Mouse (Mus musculus) lung, embryonic 16.5 days (tissue): ENCODE data around the gene Iqcd. TPM values are rescaled to one million over a fixed set of nuclear protein-coding genes. Genes with fewer than 3 reads are reported as not detected.

Experiments used
- ATAC-seq: fragments of 200-750 bp; cut with Nextera tagmentation; 2 replicates; pipeline ENCODE4 v1.8.0; 2017; ENCODE audit warnings: low read depth, mild to moderate bottlenecking, moderate library complexity
- H3K27ac ChIP-seq: fragments of 300-500 bp; sonication (generic); 2 replicates; pipeline ENCODE4 v1.5.1; 2014; ENCODE audit warnings: mild to moderate bottlenecking, control low read depth, low read length
- H3K27me3 ChIP-seq: fragments of 300-500 bp; sonication (generic); 2 replicates; pipeline ENCODE4 v1.6.1; 2014; ENCODE audit warnings: low read depth, low read length, mixed read lengths; ENCODE audit not compliant: control insufficient read depth, insufficient read depth
- H3K36me3 ChIP-seq: fragments of 300-500 bp; sonication (generic); 2 replicates; pipeline ENCODE4 v1.6.1; 2014; ENCODE audit warnings: low read length; ENCODE audit not compliant: control insufficient read depth, insufficient read depth
- H3K4me1 ChIP-seq: fragments of 300-500 bp; sonication (generic); replicated peaks from 2 replicates; pipeline ENCODE4 v1.6.1; 2014; ENCODE audit warnings: low read length, mixed read lengths; ENCODE audit not compliant: control insufficient read depth, insufficient read depth
- H3K4me2 ChIP-seq: fragments of 300-500 bp; sonication (generic); 2 replicates; pipeline ENCODE4 v1.6.1; 2014; ENCODE audit warnings: low read depth, low read length, control low read depth
- H3K4me3 ChIP-seq: fragments of 300-500 bp; sonication (generic); 2 replicates; pipeline ENCODE4 v1.5.1; 2014; ENCODE audit warnings: mild to moderate bottlenecking, low read length, control low read depth
- H3K9ac ChIP-seq: fragments of 300-500 bp; sonication (generic); 2 replicates; pipeline ENCODE4 v1.6.1; 2014; ENCODE audit warnings: low read length, control low read depth
- H3K9me3 ChIP-seq: fragments of 300-500 bp; sonication (generic); 2 replicates; pipeline ENCODE4 v1.6.1; 2016; ENCODE audit warnings: low read length; ENCODE audit not compliant: control insufficient read depth
- WGBS: fragments of 180-500 bp; shearing (Covaris S2); extraction: QIAGEN DNeasy Blood & Tissue Kit; methylation state at CpG from one replicate; pipeline ENCODE4 v1.1.7; 2014; 5-methylcytosine and 5-hydroxymethylcytosine counted together
- polyA plus RNA-seq: library from polyadenylated mRNA; unstranded; fragments of >200 nt; fragmentation: Nextera tagmentation; extraction: Ambion mirVana; gene quantifications from 2 replicates; pipeline ENCODE4 v1.2.1, GENCODE M21; 2015

The Iqcd gene
- polyA plus RNA-seq, 1 experiment from 2014 or later = 1.9 TPM

DNA sequence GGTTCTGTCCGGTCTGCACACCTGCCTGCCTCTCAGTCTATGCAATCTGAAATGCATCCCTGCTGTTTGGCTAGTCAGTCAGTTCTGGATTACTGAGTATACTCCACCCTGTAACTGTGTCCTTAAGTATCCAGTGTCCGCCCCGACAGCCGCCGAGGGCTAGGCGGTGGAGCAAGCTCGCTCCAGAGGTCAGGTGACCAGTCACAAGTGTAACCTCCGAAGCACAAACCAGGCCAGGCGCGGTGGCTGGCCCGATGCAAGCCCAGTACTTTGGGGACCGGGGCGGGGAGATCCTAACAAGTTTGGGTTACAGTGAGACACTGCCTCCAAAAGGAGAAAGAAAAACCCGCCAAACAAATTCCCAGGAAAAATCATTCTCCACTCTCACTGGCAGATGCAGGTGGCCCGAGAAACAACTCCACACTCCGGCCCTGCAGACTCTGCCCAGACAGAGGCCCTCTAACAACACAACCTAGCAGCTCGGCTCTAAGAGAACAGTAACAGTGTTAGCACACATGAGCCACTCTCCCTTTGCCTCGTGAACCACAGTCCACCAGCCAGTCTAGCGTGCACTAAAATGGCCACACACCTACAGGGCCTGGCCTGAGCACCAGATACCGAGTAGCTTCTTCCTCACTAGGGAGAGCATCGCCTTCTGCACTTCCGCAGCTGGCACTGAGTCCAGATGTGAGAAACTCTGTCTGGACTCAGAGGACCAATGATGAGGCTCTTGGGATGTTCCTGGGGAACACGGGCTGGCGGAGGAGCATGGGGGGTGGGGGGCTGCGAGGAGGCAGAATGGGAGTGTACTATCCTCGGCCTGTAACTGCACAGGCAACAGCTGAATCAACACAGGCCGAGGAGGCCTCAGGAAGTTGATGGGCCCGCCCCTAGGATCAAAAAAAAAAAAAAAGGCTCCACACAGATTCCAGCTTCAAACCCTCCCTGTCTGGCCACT, 25.6 kb upstream of the Iqcd start:
- H3K36me3 ChIP-seq = no peaks in the 10 kb centered on the region
- no peaks in the 10 kb centered on the region for H3K27me3 ChIP-seq
- H3K9me3 ChIP-seq = no peaks in the 10 kb centered on the region
- H3K27ac ChIP-seq = peak overlapping the region; percentile 92
- H3K4me2 ChIP-seq = 0 out of 2 replicates have a peak overlapping the region, but pooled peaks have one; percentile 5
- WGBS = 23% methylated on average over 28 of the region's 28 CpGs
- peak overlapping the region; percentile 48 for H3K9ac ChIP-seq
- peaks cover 64% of the 10 kb centered on the region for H3K4me1 ChIP-seq
- no peak overlapping the region for H3K4me3 ChIP-seq
- ATAC-seq = peak; percentile 73

DNA sequence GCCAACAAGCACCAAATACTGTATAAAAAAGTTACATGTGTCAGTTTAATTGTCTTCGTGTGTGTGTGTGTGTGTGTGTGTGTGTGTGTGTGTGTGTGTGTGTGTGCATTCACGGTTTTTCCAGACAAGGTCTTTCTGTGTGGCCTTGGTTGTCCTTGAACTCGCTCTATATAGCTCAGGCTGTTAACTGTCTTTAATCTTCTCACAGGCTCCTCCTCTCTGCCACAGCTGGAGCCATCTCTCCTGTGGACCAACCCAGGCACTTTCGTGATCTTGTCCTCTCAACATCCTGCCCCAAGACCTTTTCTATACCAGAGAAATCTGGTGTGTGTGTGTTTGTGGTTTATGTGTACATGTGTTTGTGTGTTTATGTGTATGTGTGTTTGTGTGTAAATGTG, 24.9 kb upstream of the Iqcd start:
- Histone ChIP-seq H3K4me1 (peaks cover 69% of the 10 kb centered on the region), H3K27me3 (no peaks in the 10 kb centered on the region), H3K9me3 (no peaks in the 10 kb centered on the region), H3K27ac (peak overlapping the region; percentile 92), H3K9ac (no peak overlapping the region; the same call in 1 of the 2 replicates), H3K4me3 (no peak overlapping the region), H3K36me3 (no peaks in the 10 kb centered on the region), H3K4me2 (no peak overlapping the region)
- ATAC-seq = no peak
- 31% methylated on average over 4 of the region's 4 CpGs for WGBS

DNA sequence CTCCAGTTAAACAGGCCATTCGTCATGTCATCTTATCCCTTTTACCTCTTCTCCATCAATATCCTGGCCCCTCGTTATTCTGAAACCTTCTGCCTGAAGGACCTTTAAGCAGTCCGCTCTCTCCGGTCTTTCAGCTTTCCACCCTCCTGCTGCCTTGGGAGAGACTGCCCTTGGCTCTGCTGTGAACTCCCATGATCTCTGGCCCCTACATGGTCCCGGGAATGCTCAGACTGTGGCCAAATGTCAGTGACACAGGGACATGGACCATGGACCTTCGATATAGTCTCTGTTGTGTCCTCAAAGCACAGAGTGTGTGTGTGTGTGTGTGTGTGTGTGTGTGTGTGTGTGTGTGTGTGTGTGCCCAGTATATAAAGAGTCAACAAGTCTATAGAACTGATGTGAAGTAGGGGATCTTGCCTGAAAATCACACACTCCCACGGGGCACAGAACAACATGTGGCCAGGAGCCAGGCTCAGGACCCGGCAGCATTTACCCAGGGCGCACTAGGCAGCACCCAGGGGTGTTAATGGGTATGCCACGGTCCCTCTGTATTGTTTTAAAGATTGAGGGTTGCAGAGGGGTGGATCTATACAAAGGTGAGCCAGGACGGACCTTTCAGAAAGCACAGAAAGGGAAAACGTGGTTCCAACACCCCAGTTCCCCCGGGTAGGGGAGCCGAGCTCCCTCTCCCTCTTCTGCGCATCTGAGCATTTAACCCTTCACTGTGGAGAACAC, 23.5 kb upstream of the Iqcd start:
- no peak for ATAC-seq
- Histone ChIP-seq H3K9ac (peak overlapping the region; percentile 5; the same call in 1 of the 2 replicates), H3K9me3 (no peaks in the 10 kb centered on the region), H3K36me3 (no peaks in the 10 kb centered on the region), H3K4me1 (peaks cover 70% of the 10 kb centered on the region), H3K27ac (peak overlapping the region; percentile 45; the same call in 1 of the 2 replicates), H3K4me3 (no peak overlapping the region), H3K4me2 (no peak overlapping the region), H3K27me3 (no peaks in the 10 kb centered on the region)
- WGBS = 41% methylated on average over 15 of the region's 15 CpGs

GRCm38 (mm10) chr5:120566101-120566500, 22.7 kb upstream of the Iqcd start:
- no peak for ATAC-seq
- H3K36me3 ChIP-seq = no peaks in the 10 kb centered on the region
- H3K27me3 ChIP-seq = no peaks in the 10 kb centered on the region
- H3K4me3 ChIP-seq = no peak overlapping the region
- no peak overlapping the region for H3K4me2 ChIP-seq
- WGBS = 53% methylated on average over 5 of the region's 5 CpGs
- H3K9me3 ChIP-seq = no peaks in the 10 kb centered on the region
- peaks cover 70% of the 10 kb centered on the region for H3K4me1 ChIP-seq
- H3K9ac ChIP-seq = peak overlapping the region; percentile 5; the same call in 1 of the 2 replicates
- peak overlapping the region; percentile 45; the same call in 1 of the 2 replicates for H3K27ac ChIP-seq

DNA sequence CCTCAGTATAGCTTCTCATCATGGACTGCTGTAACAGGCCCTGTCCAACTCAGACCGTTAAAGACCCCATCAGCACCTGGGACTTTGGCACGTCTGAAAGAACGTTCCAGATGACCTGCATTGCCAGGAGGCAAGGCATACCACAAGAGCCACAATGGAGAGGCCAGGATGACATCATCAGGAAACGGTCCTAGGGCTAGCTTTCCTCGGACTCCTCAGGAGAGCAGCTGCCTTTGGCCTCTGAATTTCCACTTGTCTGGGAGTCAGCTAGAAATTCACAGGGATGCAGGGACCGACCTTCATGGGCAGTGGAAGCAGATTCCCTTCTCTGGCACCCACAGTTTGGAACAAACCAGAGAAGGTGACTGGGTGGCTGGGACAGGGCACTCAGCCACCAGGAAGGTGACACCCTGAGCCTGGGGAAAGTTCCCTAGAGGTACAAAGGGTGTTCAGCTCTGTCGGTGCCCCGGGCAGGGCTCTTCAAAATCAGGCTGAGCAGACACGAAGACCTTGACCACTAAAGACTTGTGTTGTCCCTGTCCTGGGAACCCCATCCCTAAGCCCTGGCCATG, 22.0 kb upstream of the Iqcd start:
- ATAC-seq = no peak
- no peak overlapping the region for H3K9ac ChIP-seq
- WGBS = 44% methylated on average over 9 of the region's 9 CpGs
- H3K4me1 ChIP-seq = peaks cover 75% of the 10 kb centered on the region
- H3K27ac ChIP-seq = peak overlapping the region; percentile 26
- no peaks in the 10 kb centered on the region for H3K9me3 ChIP-seq
- no peaks in the 10 kb centered on the region for H3K27me3 ChIP-seq
- H3K4me3 ChIP-seq = no peak overlapping the region
- H3K4me2 ChIP-seq = no peak overlapping the region
- no peaks in the 10 kb centered on the region for H3K36me3 ChIP-seq

- Histone ChIP-seq H3K36me3 (no peaks in the 10 kb centered on the region), H3K27ac (peak overlapping the region; percentile 39), H3K9me3 (no peaks in the 10 kb centered on the region), H3K4me1 (peaks cover 77% of the 10 kb centered on the region), H3K27me3 (no peaks in the 10 kb centered on the region), H3K4me2 (no peak overlapping the region), H3K9ac (0 out of 2 replicates have a peak overlapping the region, but pooled peaks have one; percentile 11), H3K4me3 (no peak overlapping the region)
- ATAC-seq = peak; percentile 50
- 33% methylated on average over 21 of the region's 21 CpGs for WGBS
Observed at GRCm38 (mm10) chr5:120567253-120567701, 21.5 kb upstream of the Iqcd start.

DNA sequence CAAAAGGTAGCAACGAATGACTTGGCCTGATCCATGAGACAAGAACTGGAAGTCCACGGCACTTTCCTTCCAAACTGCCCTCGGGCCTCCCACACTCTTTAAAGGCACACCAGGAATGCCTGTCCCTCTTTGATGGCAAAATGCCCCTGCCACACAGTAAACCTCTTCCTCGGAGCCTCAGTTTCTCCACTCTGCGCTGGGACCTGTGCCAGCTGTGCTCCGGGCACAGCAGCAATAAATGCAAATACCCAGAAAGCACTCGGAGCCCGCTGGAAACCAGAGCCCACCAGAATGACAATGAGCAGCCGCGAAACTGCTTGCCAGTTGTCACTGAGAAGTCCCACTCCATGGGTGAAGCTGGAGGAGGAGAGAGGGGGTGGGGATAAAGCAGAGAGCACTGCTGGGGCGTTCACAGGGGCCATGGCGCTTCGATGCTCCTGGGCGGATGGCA, 21.0 kb upstream of the Iqcd start:
- no peaks in the 10 kb centered on the region for H3K36me3 ChIP-seq
- H3K27ac ChIP-seq = peak overlapping the region; percentile 39
- no peak overlapping the region for H3K4me3 ChIP-seq
- no peaks in the 10 kb centered on the region for H3K9me3 ChIP-seq
- no peak for ATAC-seq
- H3K9ac ChIP-seq = 0 out of 2 replicates have a peak overlapping the region, but pooled peaks have one; percentile 11
- WGBS = 56% methylated on average over 14 of the region's 14 CpGs
- H3K4me2 ChIP-seq = no peak overlapping the region
- peaks cover 78% of the 10 kb centered on the region for H3K4me1 ChIP-seq
- H3K27me3 ChIP-seq = no peaks in the 10 kb centered on the region

DNA sequence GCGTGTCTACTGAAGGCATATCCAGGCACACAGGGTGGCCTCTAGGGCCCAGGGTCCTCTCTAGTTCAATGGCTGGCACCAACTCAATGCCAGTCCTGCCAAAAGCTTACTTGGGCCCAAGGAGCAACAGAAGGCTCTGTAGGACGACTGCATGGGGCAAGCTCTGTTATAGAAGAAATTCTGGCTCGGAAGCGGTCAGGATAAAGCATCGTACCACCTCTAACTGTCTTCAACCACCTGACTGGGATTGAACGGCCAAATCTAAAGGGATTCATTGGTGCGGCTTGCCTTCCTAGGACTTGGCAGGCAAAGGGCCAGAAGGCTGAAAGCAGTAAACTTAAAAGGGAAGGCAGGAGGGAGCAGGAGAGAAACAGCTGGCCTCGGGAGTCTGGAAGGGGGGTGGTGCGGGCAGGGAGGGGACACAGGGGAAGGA, 20.5 kb upstream of the Iqcd start:
- no peak overlapping the region for H3K4me3 ChIP-seq
- H3K4me2 ChIP-seq = no peak overlapping the region
- H3K27me3 ChIP-seq = no peaks in the 10 kb centered on the region
- H3K9me3 ChIP-seq = no peaks in the 10 kb centered on the region
- WGBS = 57% methylated on average over 9 of the region's 9 CpGs
- ATAC-seq = no peak
- H3K9ac ChIP-seq = 0 out of 2 replicates have a peak overlapping the region, but pooled peaks have one; percentile 0
- no peak overlapping the region for H3K27ac ChIP-seq
- H3K4me1 ChIP-seq = peaks cover 74% of the 10 kb centered on the region
- no peaks in the 10 kb centered on the region for H3K36me3 ChIP-seq
